Mouse (Mus musculus): ENCODE measurements around the gene Cyp2j6.
A peak's percentile ranks its signal among the peaks of the same experiment; 100 is the strongest.
"Not testable (repeated sequence)": the region's sequence is repeated elsewhere in the genome, so short reads cannot be mapped to it uniquely, and the experiment has no call there.

The Cyp2j6 gene

DNA sequence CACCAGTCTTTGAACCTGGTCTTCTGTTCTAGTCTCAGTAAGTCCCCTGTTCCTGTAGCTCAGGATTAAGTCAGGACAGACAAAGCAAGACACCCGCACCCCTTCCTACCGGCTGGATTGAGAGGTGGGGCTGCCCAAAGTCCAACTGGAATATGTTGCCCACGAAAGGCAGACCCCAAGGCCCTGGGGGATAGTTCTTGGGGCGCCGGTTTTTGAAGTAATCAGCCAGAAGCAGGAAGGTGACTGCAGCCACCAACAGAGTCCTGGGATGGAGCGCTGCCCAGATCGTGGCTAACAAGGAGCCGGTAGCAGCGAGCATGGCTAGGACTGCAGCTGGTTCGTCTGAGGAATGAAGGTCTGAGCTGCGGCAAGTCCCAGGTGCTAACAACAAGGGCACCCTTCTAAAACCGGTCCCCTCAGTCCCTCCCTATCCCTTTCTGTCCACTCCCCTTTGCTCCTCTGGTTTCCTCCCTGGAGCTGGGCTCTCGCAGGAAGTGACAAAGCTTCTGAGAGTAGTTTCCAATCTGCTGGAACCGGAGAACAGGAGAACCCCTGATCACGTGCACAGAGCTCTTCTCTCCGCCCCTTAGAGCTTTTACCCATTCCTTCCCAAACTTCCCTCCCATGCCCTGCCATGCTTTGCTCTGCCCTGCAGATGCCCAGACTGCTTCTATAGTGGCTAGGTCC is at the start of gene Cyp2j6:
Gene Cyp2j6 (minus strand): TSS at position 529 of the 687 bp plus-strand sequence.
- DNase-seq: no peak

DNA sequence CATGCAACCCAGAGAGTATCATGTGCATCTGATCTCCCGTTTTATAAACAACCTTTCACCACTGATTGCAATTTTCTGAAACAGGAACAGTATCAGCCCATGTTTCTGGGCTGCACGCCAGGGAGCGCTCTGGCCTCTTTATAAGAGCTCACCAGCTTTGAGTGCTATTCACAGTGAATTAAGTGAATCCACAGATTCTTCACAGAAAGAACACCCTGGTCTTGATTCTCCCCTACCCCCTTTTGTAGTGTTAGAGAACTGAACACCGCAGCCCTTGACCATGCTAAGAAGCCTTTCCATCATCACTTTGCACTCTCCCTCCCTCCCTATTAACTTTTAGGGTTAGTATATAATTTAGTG is 38.3 kb upstream of the Cyp2j6 start:
- DNase-seq: peak; percentile 44

DNA sequence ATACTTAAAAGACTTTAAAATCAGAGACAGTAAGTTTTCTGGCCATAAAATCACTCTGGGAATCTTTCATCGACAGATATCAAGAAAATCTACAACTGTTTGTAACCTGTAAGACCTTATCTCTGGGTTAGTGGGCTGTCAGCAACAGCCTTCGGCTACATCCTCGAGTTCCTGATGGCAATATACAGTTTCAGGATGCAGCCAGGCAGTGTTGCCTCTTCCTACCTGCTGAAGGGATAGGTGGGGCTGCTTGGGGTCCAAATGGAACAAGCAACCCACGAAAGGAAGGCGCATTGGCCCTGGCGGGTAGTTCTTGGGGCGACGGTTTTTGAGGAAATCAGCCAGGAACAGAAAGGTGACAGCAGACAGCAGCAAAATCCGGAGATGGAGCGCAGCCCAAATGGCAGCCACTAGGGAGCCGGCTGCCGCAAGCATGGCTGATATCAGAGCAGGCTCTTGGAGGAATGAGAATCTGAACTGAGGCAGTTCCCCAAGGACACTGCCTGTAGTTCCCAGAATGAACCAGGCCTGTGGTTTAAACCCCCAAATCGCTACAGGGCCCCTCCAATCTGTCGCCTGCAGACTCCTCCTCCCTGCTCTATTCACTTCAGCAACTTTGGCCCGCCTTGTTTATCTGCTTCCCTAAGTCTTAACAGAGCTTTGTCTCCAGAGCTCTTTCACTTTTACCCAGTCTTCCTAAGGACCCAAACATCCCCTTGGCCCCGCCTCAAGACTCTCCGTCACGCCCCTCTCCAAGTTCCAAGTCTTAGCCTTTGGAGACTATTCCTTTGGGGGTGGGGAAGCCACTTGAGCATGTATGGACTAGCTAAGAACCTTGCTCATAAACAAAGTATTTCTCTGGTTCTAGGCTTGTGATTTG is 37.7 kb upstream of the Cyp2j6 start, which contains the start of gene Cyp2j9:
Gene Cyp2j9 (minus strand): TSS at position 668 of the 880 bp plus-strand sequence.
- no peak for DNase-seq

DNA sequence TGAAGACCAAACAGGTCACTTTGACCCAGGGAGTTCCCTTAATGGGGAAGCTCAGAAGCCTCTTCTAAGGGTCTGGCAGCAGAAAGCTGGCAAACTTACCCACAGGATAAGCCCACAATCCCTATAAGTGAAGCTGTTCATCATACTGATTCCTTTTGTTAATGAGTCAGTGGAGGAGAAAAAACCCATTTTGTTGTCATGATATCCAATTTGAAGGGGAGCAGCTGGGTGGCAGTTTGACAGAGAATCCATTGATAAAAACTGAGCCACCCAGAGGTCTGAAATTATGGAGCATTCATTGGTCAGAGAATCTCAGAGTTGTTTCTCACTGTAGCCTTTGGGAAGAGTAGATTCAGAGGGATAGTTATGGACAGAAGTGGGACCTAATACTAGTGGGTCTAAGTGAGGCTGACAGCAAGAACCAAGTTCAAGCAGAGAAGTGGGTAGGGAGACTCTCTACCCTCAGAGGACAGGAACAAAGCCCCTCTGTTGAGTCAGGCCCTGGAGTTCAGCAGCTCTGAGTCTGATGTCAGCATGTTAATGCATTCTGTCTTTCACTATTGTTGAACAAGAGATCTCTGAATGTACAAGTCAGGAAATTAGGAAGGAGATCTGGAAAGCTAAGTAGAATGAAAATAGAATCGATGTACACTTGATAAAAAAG is 28.1 kb upstream of the Cyp2j6 start:
- DNase-seq: peak; percentile 6

DNA sequence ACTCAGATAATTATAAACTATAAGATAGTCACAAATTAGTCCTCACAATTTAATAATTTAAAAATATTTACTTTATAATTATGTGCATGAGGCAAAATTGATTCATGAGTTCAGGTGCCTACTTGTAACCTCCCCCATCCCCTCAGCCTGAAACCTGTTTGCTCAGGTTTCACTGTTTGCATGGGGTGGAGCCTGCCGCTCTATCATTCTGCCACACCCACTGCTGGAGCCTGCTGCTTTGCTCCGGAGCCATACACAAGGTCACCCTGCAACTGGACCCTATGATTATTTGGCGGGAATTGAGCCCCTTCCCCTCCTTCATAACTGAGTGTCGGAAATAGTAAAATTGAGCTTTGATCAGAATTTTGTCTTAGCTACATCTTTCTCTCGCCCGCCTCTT is 26.9 kb upstream of the Cyp2j6 start:
- not testable (repeated sequence) for DNase-seq

DNA sequence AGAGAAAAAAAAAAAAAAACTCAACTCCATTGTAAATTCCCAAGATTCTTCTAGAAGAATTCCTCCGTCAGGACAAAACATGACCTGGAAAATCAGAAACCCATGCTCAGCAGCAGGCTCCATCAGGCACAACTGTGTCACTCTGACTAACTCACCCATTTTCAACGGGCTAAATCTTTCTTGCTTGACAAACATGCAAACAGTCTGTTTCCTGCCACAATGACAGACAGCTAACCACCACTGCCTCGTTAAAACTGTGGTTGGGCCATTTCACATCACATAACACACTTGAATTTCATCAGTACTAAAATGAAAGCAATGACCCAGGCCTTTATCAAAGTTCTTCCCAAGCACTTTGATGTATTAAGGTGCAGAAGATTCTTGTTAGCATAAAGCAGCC is 16.0 kb upstream of the Cyp2j6 start:
- no peak for DNase-seq

DNA sequence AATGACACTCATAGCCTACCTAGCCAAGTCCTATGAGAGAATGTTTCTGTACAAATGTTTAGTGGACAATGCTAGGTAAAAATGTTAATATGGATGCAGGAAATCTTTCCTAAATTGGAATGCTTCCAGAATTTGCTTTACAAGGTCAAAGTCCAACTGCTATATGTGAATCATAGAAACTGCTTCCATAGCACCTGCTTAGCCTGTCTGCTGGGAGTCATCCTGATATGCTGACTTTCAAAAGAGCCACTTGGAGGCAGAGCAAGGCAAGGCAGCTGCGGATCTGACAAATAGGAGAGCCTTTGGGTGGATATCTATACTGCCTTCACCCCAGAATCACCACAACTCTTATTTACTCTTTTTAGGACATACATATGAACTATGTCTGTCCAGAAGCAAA is 14.5 kb upstream of the Cyp2j6 start:
- DNase-seq: no peak

DNA sequence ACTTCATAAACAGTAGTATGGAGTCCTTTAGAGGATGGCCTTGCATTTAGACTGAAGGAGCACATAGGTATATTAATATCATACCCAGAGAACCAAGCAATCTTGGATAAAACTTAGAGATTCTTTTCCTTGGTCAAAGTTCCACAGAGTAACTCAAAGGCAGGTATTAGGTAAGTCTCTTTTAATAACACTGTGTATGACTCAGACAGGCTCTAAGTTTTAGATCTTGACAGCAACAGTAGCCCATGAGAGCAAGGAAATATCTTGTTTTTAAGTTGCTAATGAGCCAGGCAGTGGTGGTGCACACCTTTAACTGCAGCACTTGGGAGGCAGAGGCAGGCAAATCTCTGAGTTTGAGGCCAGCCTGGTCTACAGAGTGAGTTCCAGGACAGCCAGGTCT is 12.3 kb upstream of the Cyp2j6 start:
- no peak for DNase-seq

DNA sequence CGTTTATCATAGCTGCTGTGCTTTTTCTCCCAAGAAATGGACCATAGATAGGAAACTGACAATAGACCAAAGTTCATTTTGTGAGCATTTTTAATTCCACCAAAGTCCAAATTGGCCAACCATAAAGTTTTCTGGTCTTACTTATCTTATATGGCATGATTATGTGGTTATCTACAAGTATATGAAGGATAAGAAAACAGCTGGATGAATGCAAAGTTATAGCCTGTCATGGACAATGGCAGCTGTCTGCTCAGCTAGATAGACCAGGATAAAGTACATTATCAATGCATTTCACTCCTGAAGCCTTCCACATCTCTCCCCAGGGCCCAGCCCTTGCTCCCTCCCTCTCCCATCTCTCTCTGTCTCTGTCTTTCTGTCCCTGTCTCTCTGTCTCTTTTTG is 7.0 kb upstream of the Cyp2j6 start:
- DNase-seq: no peak

DNA sequence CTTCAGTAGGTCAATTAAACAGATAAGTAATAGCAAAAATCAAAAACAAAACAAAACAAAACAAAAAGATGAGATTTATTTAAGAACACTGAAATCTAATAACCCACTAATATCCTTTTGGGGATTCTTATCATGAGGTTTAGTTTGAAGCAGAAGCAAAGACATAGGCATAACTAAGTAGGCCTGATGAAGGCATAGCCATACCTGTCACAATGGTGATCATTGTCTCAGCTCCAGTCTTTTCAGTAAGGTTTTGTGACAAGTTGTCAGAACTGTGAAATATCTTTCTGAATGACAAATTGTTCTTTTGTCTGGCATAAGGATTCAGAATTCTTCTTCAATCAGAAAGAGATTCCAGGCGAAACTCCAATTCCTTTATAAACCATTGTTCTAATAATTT is 6.3 kb upstream of the Cyp2j6 start:
- no peak for DNase-seq

DNA sequence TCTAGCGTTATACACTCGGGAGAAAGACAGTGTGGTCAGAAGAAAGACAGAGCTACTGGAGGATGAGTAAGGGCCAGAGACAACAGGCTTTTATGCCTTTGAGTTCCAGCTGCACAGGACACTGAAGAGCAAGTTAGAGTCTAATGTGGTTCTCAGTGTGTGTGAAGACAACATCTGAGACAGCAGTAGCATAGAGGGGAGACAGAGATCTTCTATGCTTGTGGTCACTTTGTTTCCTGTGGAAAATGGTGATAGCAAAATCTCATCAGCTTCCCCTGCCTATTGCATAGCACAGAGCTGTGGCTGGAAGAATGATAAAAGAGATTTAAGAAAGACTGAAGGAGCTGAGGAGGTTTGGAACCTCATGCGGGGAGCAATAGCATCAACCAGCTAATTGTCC is 1.8 kb downstream of the Cyp2j6 start:
- no peak for DNase-seq

DNA sequence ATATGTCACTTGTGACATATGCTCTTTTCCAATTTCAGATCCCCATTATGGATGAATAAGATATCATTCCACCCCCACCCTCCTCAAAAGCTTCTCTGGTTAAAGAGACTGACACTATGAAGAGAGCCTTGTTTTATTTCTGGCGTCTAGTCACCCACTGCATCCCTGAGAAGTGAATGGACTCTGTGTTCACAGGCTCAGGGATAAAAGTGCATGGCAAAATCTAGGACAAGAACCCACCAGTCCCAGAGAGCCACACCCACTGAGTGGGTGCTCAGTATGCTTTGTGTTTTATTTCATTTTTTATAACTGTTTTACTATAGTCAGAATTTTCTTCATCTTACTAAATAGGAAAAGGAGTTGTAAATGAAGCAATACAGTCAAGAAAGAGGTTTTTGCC is 7.5 kb downstream of the Cyp2j6 start:
- DNase-seq: no peak

DNA sequence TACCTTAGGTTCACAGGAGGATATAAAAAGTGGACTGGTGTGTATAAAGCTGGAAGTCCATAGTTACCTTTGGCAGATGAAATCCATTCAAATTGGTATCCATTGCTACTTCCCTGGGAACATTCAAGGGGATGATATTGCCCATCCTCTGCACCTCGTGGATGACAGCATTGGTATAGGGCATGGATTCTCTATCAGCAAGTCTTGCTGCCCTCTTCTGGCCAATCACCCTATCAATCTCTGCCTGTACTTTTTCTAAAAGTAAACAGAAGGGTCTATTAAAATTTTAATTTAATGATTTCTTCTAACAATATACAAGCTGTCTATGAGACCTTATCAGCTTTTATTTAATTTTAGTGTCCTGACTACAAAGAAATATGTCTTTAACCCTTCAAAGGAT is 27.7 kb downstream of the Cyp2j6 start:
- peak; percentile 4 for DNase-seq

DNA sequence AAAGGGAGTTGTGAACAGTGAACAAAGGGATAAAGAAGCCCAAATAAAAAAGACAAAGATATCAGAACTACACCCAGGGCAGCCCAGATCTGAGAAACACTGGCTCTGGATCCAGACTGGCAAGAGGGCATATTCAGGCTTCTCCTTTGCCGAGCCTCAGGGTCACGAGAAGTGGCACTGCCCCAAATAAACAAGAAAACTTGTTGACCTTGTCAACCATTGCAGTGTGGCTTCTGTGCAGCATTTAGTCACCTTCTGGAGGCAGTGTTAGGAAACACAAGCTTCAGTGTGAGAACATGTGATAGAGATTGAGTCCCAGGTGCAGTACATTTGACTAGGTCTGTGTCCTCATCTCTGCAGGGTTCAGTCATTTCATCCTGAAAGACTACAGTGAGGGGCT is 31.2 kb downstream of the Cyp2j6 start:
- no peak for DNase-seq

DNA sequence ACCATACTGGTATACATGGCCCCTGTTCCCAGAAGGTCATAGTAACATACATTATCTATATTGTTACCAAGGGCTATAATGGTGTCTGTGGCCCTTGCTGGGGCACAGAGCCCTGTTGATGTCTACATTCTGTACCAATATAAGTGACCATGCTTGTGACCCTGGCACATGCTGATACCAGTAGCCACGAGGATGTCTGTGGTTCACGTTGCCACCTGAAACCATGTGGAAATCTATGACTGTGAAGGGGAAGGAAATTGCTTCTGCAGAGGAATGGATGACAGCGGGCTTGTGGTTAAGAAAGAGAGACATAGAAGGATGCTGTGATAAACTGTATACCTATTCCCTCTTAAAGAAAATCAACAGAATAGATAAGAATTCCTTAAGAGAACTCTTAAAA is 43.4 kb downstream of the Cyp2j6 start:
- DNase-seq: no peak

DNA sequence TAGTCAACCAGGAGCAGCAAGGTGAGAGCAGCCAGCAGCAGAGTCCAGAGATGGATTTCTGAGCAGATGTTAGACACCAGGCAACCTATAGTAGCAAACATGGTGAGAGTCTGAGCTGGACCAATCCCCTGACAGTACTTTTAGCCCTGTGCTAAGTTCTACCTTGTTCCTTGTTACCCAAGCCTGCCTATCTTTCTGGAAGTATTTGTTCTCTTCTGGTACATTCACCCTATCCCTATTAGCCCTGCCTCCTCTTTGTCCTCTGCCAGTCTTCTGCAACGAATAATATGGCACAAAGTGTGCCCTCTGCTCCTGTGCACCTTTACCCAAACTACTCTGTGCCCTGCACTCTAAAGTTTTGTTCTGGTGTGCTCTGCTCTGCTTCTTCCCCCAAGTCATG is 46.2 kb downstream of the Cyp2j6 start, which contains the start of gene Cyp2j8:
Gene Cyp2j8 (minus strand): TSS at position 101 of the 400 bp plus-strand sequence.
- no peak for DNase-seq
